In the genomic region with DNA sequence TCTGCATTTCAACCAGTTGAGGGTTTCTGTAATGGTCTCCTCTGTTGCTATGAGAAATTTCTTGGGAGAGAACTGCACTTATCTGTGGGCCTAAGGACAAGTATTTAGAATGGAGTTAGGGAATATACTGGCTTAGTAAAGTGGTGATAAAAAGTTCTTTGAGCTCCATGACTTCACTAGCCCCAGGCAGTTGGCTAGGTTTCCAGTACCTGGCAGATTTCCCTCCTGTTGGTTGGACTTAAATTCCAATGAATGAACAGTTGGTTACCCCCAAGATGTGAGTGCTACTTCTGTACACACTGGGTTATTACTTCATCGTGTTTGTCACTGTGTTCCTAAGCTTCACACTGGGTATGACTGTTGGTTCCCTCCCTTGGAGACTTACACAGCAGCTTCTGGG, we compare ENCODE assay signal across 12 mouse cellular contexts.
"Had no signal": no experiment of that assay in that cellular context is flagged by ENCODE, and none has a peak within 500 bp of the region (broad histone marks: within the 10 kb centered on the region; RNA-seq: fewer than 3 reads in every experiment).

No protein-coding gene starts in this region.

- H3K9ac ChIP-seq: intestine, embryonic 15.5 days; limb, embryonic 12.5 days; liver, embryonic 14.5 days; midbrain, embryonic 13.5 days; stomach, embryonic 15.5 days had no signal

- H3K4me1 ChIP-seq: intestine, embryonic 15.5 days; limb, embryonic 12.5 days; midbrain, embryonic 13.5 days; stomach, embryonic 15.5 days had no signal

- ATAC-seq: intestine, embryonic 15.5 days; lung, postnatal 0 days; midbrain, embryonic 13.5 days had no signal

- H3K27ac ChIP-seq: intestine, embryonic 15.5 days; limb, embryonic 12.5 days; liver, embryonic 14.5 days; midbrain, embryonic 13.5 days; stomach, embryonic 15.5 days had no signal

- H3K9me3 ChIP-seq: intestine, embryonic 15.5 days; limb, embryonic 12.5 days; midbrain, embryonic 13.5 days; stomach, embryonic 15.5 days had no signal

- H3K4me2 ChIP-seq: intestine, embryonic 15.5 days; limb, embryonic 12.5 days; midbrain, embryonic 13.5 days; stomach, embryonic 15.5 days had no signal

- H3K27me3 ChIP-seq: intestine, embryonic 15.5 days; limb, embryonic 12.5 days; midbrain, embryonic 13.5 days; stomach, embryonic 15.5 days had no signal

- DNase-seq: liver; lung, adult 2 months; lung, postnatal 36 days; right cerebral cortex, postnatal 14 days; thymus, adult 2 months; thymus, postnatal 25 days had no signal

- H3K36me3 ChIP-seq: intestine, embryonic 15.5 days; limb, embryonic 12.5 days; midbrain, embryonic 13.5 days; stomach, embryonic 15.5 days had no signal

- H3K4me3 ChIP-seq: intestine, embryonic 15.5 days; limb, embryonic 12.5 days; midbrain, embryonic 13.5 days; stomach, embryonic 15.5 days had no signal
